Mouse (Mus musculus): ENCODE measurements around the gene Dcaf11.

The Dcaf11 gene

DNA sequence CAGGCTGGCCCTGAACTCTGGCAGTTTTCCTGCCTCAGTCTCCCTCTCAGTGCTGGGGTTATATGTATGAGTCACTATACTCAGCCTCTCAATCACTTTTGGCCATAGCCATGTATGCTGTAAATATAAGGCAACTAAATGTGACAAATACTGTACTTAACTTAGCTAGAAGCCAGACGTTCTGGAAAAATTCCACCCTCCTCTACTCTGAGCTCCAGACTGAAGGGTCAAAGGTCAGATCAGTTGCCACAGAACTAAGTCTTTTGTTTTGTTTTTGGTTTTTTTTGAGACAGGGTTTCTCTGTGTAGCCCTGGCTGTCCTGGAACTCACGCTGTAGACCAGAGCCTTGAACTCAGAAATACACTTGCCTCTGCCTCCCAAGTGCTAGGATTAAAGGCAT is 56.1 kb downstream of the Dcaf11 start:
- in situ Hi-C loops (cut with MboI; ENCODE audit: low sequenced_read_pairs): no loop called here

DNA sequence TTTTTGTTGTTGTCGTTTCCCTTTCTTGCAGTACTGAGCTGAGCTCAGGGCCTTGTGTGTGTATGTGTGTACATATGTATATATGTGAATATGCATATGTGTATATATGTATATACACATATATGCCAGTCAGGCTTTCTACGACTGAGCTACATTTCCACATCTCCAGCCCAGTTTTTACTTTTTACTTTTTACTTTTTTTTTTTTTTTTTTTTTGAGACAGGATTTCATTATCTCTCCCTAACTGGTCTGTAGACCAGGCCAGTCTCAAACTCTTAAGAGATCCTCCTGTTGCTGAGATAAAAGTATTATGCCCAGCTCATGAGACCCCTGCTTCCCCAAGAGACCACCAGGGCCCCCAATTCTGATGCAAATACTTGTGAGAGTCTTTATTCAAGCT is 57.0 kb downstream of the Dcaf11 start:
- in situ Hi-C loops (cut with MboI; ENCODE audit: low sequenced_read_pairs): no loop called here

DNA sequence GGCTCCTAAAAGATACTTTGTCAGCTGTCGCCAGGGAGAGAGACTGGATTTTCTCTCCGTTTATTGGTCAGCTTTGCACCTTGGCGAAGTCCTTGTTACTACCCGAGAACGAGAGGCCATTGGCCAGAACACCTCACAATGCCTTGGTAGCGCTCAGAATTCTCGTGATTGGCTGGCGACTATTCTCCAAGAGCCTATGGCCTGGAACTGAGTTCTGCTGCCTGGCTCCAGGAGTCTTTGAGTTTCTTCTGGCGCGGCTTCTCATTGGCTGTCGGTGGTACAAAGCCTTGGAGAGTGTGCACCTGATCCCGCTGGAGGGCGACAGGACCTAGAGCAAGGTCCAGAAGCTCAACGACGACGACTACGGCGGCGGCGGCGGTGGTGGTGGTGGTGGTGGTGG is 58.0 kb downstream of the Dcaf11 start, which contains the start of gene Rec8:
Gene Rec8 (plus strand): TSS at position 216 of the 400 bp plus-strand sequence.
- in situ Hi-C loops (cut with MboI; ENCODE audit: low sequenced_read_pairs): no loop called here

DNA sequence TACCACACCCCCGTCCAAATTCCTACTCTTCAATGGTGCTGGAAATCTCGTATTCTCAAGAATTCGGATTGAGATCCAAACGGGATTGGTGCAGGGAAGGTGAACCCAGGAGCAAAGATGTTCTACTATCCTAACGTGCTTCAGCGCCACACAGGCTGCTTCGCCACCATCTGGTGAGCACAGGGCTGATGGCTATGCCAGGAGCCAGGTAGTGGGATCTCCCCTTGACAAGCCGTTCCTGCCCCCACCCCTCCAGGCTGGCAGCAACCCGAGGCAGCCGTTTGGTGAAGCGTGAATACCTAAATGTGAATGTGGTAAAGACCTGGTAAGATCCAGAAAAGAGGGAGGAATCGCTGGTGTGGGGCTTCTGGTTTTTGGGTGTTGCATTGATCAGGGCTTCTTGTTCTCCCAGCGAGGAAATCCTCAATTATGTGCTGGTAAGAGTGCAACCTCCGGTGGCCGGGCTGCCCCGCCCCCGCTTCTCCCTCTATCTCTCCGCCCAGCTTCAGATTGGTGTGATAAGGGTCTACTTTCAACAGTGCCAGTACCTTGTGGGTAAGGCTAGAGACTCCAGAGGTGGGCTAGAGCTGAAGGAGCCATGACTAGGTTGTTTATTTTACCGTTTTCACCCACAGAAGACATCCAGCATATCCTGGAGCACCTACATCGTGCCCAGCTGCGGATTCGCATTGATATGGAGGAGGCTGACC is 58.8 kb downstream of the Dcaf11 start:
- in situ Hi-C loops (cut with MboI; ENCODE audit: low sequenced_read_pairs): no loop called here
